Mouse (Mus musculus): ENCODE results near the gene Muc1.
"Not testable (repeated sequence)": the region's sequence is repeated elsewhere in the genome, so short reads cannot be mapped to it uniquely, and the experiment has no call there.

GRCm38 (mm10) chr3:89216407-89216806 is 12.4 kb upstream of the Muc1 start:
- not testable (repeated sequence) for TF ChIP-seq CTCF (IDR thresholded peaks at IDR 0.05; ENCODE audit: control insufficient read depth, insufficient read depth, insufficient replicate concordance, low read depth, low read length); POLR2A (IDR thresholded peaks at IDR 0.05; ENCODE audit: control insufficient read depth, low read depth, low read length)

Data from testis, adult 2 months (tissue).